Mouse (Mus musculus) A20 (cell line): ENCODE measurements around the gene Gm572.

Experiments
- DNase-seq: peaks from one replicate; pipeline ENCODE4 v3.0.0-alpha.2; 2011; ENCODE audit warnings: low read depth, low spot score

Gene Gm572

GRCm38 (mm10) chr4:148664021-148664420 is 20.9 kb downstream of the Gm572 start:
- DNase-seq, result no peak

- DNase-seq, result no peak
These were observed 24.1 kb downstream of the Gm572 start for GRCm38 (mm10) chr4:148667006-148667755.

GRCm38 (mm10) chr4:148671230-148671947 is 28.3 kb downstream of the Gm572 start:
- DNase-seq, result no peak

- peak; percentile 78 for DNase-seq
These were observed 31.9 kb downstream of the Gm572 start for GRCm38 (mm10) chr4:148675043-148675442.

GRCm38 (mm10) chr4:148676188-148676960 is 33.3 kb downstream of the Gm572 start:
- DNase-seq, result no peak

- DNase-seq, result no peak
These were observed 34.0 kb downstream of the Gm572 start for GRCm38 (mm10) chr4:148676961-148677637.

DNA sequence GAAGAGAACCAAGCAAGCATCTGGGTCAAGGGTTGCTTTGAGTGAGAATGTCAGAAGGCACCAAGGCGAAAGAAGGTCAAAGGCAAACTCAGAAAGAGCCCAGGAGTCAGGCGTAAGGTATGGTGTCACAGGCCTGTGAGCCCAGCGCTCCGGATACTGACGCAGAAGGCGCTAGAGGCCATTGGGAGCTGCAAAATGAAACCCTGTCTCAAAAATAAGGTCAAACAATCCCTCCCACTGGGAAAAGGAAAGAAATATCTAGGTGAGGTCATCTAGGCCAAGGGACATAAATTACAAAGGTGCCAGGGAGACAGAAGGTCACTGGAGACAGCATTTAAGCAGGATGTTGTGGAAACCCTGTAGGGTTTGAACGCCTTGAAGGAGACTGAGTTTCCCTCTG is 35.0 kb downstream of the Gm572 start:
- no peak for DNase-seq

DNA sequence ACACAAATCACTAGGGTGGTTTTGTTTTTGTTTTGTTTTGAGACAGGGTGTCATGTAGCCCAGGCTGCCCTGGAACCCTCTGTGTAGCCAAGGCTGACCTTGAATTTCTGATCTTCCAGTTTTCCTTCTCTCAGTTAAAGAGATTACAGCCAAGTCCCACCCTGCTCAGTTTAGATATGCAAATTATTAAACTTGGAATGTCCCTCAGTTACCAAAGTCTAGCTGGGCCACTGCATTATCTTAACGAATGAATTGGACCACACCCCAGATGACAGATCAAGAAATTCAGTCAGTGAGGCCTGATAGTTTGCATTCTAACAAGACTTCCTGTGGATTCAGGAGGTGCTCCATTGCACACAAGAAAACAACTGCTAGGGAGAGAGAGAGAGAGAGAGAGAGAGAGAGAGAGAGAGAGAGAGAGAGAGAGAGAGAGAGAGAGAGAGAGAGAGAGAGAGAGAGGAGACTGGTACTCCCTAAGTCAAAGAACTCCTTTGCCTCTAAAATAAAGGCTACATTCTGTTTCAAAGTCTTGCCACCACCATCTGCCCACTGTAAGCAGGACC is 37.5 kb downstream of the Gm572 start:
- DNase-seq, result no peak

GRCm38 (mm10) chr4:148681429-148681828 is 38.3 kb downstream of the Gm572 start:
- DNase-seq, result peak; percentile 55

DNA sequence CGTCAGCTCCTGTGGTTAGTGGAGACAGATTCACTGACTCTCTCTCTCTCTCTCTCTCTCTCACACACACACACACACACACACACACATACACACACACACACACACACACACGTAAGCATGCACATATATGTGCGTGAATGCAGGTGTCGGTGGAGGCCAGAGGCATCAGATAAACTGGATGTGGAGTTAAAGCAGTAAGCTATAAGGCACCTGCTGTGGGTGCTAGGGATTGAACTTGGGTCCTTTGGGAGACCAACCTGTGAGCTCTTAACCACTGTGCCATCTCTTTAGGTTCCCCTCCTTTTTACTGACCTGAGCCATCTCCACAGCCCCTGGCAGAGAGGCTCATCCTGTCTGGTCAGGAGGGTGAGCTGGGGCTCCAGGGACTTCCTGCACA is 39.8 kb downstream of the Gm572 start:
- DNase-seq, result no peak

GRCm38 (mm10) chr4:148683539-148683938 is 40.4 kb downstream of the Gm572 start:
- peak; percentile 76 for DNase-seq

DNA sequence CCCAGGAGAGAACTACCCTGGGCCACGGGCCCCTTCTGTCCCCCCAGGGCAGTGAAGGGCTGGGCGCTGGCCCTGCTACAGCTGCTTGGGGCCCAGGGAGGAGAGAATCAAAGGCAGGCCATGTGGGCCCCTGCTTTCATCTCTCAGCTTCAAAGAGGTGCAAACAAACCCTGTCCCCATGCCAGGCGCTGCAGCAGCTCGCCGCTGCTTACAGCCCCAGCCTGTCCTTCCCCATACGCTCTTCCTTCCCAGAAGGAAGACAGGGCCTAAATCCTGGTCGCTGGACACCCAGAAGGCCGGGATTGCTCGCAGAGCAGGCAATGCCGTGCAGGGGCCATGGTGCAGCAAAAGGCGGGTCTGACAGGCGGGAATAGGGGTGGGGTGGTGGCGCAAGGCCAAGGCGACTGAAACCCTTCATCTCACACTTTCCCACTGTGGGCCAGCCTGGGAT is 43.4 kb downstream of the Gm572 start:
- no peak for DNase-seq

DNA sequence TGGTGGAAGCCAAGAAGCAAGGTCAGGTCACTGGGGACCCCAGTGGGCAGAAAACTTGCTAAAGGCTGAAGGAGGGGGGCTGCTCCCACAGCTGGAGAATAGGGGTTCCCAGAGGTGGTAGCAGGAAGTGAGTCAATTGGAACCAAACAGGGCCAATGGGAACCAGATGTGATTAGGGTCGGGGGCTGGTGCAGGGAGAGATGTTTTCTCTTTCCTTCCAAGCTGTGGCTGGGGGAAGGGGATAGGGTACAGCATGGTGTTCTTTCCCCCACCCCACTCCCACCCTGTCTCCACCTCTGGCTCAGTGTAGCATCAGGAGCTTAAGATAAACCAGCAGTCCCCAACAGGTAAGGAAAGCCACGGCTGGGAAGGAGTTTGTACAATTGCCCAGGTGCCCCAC is 45.0 kb downstream of the Gm572 start:
- DNase-seq, result no peak

DNA sequence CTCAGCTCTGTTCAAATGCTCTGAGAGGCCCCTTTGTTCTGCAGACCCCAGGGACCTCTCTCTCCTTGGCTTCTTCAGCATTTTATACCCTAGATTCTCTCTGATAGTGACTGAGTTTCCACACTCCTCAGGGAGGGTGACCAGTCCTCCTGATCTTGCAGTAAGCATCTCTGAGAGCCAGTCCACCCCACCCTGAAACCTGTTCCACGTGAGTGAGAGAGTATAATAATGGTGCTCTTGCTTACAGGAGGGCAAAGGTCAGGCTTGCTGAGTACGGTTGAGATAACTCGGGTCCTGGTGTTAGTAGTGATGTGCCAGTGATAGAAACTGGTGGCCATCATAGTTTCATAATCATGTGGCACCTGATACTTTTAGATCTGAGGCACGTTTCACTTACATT is 48.1 kb downstream of the Gm572 start:
- no peak for DNase-seq

DNA sequence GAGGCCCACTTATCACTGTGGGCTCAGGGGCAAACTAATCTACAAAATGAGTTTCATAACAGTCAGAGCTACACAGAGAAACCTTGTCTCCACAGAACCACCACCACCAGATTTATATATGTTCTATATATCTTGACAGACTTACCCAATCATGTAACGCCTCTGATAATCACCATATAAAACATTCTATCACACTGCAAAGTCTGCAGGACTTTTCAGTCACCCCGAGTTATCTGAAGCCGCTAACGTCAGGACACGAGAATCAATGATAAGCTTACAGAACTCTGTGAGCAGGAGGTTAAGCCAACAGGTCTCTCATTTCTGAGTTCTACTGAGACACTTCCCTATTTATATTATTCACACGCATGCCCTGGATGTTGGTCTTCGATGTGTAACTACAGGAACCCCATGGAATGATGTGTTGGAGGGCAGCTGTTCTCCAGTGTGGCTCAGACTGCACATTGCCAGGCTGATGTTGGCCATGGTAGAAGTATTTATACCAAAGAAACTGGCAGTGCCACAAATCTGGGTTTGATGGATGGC is 50.4 kb downstream of the Gm572 start:
- no peak for DNase-seq

DNA sequence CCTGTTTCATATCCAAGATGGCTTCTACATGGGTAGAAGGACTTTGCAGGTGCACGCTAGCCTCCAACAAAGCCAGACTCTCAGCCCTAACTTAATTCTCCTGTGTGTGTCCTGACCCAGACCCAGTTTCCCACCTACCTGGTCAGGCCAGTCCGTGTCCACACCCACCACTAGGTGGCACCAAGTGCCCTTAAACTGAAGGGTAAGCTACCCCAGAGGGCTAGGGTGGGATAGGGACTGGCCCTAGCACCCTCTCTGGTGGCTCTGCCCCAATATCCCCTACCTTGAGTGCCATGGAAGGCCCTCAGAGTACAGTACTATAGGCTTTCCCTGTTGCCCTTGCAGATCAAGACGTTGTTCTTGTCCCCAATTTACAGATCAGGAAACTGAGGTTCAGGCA is 61.6 kb downstream of the Gm572 start:
- peak; percentile 73 for DNase-seq

DNA sequence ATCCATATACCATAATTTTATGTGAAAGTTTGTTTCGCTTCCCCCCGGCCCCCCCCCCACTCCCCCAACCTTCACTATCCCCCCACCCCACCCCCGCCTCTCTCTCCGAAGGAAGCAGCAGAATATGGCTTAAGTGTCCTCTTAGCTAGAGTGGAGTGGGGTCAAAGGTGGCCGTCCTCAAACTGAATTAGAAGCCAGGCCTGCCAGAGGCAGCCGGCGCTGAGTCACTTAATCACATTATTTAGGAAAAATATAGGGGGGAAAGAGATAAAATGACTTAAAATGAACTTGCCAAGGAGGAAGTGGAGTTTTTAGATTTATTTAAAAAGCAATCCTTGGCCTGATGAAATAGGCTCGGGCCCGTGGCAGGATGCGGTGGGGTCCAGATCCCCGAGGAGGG is 65.7 kb downstream of the Gm572 start:
- no peak for DNase-seq

- DNase-seq, result no peak
These were observed 67.3 kb downstream of the Gm572 start for GRCm38 (mm10) chr4:148710446-148710845.

- no peak for DNase-seq
These were observed 68.2 kb downstream of the Gm572 start for GRCm38 (mm10) chr4:148711323-148711722.

DNA sequence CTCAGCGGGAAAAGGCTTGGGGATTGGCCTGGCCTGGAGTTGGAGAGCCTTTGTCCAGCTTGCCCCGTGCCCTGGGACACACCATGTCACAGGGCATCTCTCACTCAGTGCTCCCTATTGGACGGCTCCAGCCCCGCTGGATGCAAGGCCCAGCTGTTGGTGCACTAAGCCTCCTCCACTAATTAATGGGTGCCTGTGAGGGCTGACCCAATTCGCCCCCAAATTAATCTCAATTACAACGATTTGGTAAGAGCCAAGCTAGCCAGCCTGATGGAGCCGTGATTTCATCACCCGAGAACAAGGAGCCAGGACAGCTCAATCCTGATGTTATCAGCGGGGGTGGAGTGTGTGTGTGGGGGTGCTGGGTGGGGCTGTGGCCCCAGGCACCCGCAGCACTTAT is 69.5 kb downstream of the Gm572 start:
- DNase-seq, result no peak

GRCm38 (mm10) chr4:148714064-148714463 is 70.9 kb downstream of the Gm572 start:
- DNase-seq, result no peak
